Mouse (Mus musculus) spleen, adult 2 months (tissue): Measurements from ENCODE around the gene Gm20388.

Source experiments
- CTCF ChIP-seq: fragments of 200-500 bp; IDR thresholded peaks from 2 replicates; pipeline ENCODE4 v1.5.1; 2011; ENCODE audit warnings: mild to moderate bottlenecking, inconsistent platforms; ENCODE audit not compliant: insufficient read depth, insufficient read length, insufficient replicate concordance; ENCODE audit errors: extremely low read depth
- POLR2A ChIP-seq: fragments of 200-500 bp; IDR thresholded peaks from 2 replicates; pipeline ENCODE4 v1.6.1; 2011; ENCODE audit warnings: low read depth, low read length, inconsistent platforms

GRCm38 (mm10) chr8:121334495-121335424 lies 1424.1 kb downstream of the Gm20388 start:
- TF ChIP-seq POLR2A (no peak), CTCF (no peak)
